In the genomic region with DNA sequence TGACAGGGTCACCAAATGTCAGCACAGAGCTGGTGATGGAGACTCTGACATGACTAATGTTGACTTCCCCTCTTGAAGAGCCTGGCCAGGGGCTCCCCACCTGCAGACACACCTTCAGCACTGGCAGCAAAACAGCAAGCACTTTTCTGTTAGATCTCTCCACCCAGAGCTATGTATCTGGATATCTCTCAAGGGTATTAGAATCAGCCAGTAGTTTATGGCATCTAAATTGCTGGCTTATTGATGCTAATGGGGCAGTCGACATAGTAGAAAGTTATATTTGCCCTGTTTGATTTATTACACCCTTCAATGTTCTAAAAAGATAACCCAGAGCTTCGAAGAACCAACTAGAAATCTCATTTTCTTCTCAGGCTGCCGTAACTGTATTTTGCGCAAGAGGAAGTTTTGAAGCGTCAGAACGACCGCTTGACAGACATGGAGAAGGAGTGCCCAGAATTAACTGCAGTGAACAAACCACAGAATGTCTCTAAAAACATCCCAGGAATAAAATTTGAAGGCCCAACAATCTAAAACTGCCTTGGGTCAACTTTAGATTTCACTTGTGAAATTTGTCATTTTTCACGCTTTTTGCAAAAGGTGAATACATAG, we compare ENCODE assay signal across 22 mouse cellular contexts.
"Had no signal": no experiment of that assay in that cellular context is flagged by ENCODE, and none has a peak within 500 bp of the region (broad histone marks: within the 10 kb centered on the region; RNA-seq: fewer than 3 reads in every experiment).

No protein-coding gene starts in this region.

- H3K27me3 ChIP-seq: liver, embryonic 12.5 days; liver, embryonic 15.5 days; lung, embryonic 15.5 days; megakaryocyte, embryonic 14.5 days; neural tube, embryonic 13.5 days; stomach, embryonic 15.5 days had no signal

- H3K36me3 ChIP-seq: limb, embryonic 10.5 days; limb, embryonic 13.5 days; liver, embryonic 12.5 days; liver, embryonic 15.5 days; lung, embryonic 15.5 days; neural tube, embryonic 13.5 days; stomach, embryonic 15.5 days had no signal

- H3K4me3 ChIP-seq: limb, embryonic 10.5 days; limb, embryonic 13.5 days; liver, embryonic 12.5 days; liver, embryonic 15.5 days; lung, embryonic 15.5 days; megakaryocyte, embryonic 14.5 days; myocyte; neural tube, embryonic 13.5 days; stomach, embryonic 15.5 days had no signal

- H3K4me2 ChIP-seq: limb, embryonic 13.5 days; liver, embryonic 12.5 days; liver, embryonic 15.5 days; lung, embryonic 15.5 days; midbrain, embryonic 11.5 days; neural tube, embryonic 13.5 days; stomach, embryonic 15.5 days had no signal

- H3K9ac ChIP-seq: limb, embryonic 13.5 days; liver, embryonic 12.5 days; liver, embryonic 15.5 days; lung, embryonic 15.5 days; neural tube, embryonic 13.5 days; stomach, embryonic 15.5 days had no signal

- ATAC-seq: liver, embryonic 12.5 days had no signal

- H3K27ac ChIP-seq: limb, embryonic 10.5 days; limb, embryonic 13.5 days; liver, embryonic 12.5 days; liver, embryonic 15.5 days; lung, embryonic 15.5 days; neural tube, embryonic 13.5 days; stomach, embryonic 15.5 days had no signal

- H3K4me1 ChIP-seq: limb, embryonic 10.5 days; limb, embryonic 13.5 days; liver, embryonic 12.5 days; liver, embryonic 15.5 days; lung, embryonic 15.5 days; megakaryocyte, embryonic 14.5 days; neural tube, embryonic 13.5 days; stomach, embryonic 15.5 days had no signal

- H3K9me3 ChIP-seq: limb, embryonic 10.5 days; limb, embryonic 13.5 days; liver, embryonic 12.5 days; liver, embryonic 15.5 days; lung, embryonic 15.5 days; megakaryocyte, embryonic 14.5 days; neural tube, embryonic 13.5 days; stomach, embryonic 15.5 days had no signal

- DNase-seq: kidney, adult 8-10 months; kidney, postnatal 14 days; kidney, postnatal 4 days; liver; lung, adult 18-20 months; lung, postnatal 10 days; lung, postnatal 36 days; midbrain, embryonic 14.5 days; retina, postnatal 1 day; right cerebral cortex, postnatal 25 days; spleen, adult 18-20 months; thymus, postnatal 25 days had no signal
